Comparison of ENCODE assay signal across 10 mouse cellular contexts in genomic region chr14:18284581-18284980, GRCm38 (mm10). TPM values are rescaled to one million over a fixed set of nuclear protein-coding genes. Genes with fewer than 3 reads are reported as not detected.
DNase-seq lines count a peak whose midpoint lies in the region; ATAC-seq and TF ChIP-seq lines count a peak whose summit lies in the region.
"Had no signal": no experiment of that assay in that cellular context is flagged by ENCODE, and none has a peak within 500 bp of the region (broad histone marks: within the 10 kb centered on the region; RNA-seq: fewer than 3 reads in every experiment).

No protein-coding gene starts in this region.

- 79% methylated on average over 2 of the region's 2 CpGs for WGBS in heart, postnatal 0 days
- WGBS in midbrain, postnatal 0 days, result 74% methylated on average over 2 of the region's 2 CpGs
- 83% methylated on average over 2 of the region's 2 CpGs for WGBS in midbrain, embryonic 16.5 days

- peak; percentile 61 for TF ChIP-seq CTCF in heart, postnatal 0 days (IDR thresholded peaks at IDR 0.05; ENCODE audit: low read depth)
- peak; percentile 72 for TF ChIP-seq CTCF in midbrain, postnatal 0 days (IDR thresholded peaks at IDR 0.05)

- DNase-seq in heart, postnatal 0 days (ENCODE audit: low spot score), result no peak
- no peak for DNase-seq in heart, postnatal 25 days (ENCODE audit: low spot score)
- DNase-seq in midbrain, postnatal 0 days (ENCODE audit: low spot score), result peak; percentile 46
- peak; percentile 28 for DNase-seq in retina, postnatal 1 day
- DNase-seq in left cerebral cortex, postnatal 10 days (ENCODE audit: extremely low spot score in 1 of 2, low spot score in 2 of 2), result no peak
- no peak for DNase-seq in adrenal gland, postnatal 14 days
- DNase-seq: kidney, postnatal 10 days had no signal

- peaks cover 13% of the 10 kb centered on the region for H3K36me3 ChIP-seq in heart, postnatal 0 days (replicated peaks; ENCODE audit: control insufficient read depth, insufficient read depth, low read length)
- H3K36me3 ChIP-seq in midbrain, postnatal 0 days (ENCODE audit: insufficient read depth, low read length), result no peaks in the 10 kb centered on the region
- H3K36me3 ChIP-seq in midbrain, embryonic 16.5 days (ENCODE audit: control insufficient read depth, insufficient read depth, low read length), result 0 out of 2 replicates have a peak, but pooled peaks cover 2% of the 10 kb centered on the region

- ATAC-seq in heart, postnatal 0 days (ENCODE audit: insufficient read depth, low read depth), result no peak
- ATAC-seq in midbrain, postnatal 0 days (ENCODE audit: low FRiP score), result no peak
- ATAC-seq in midbrain, embryonic 16.5 days, result no peak
- peak; percentile 61 for ATAC-seq in activated CD4-positive, CD25-positive, alpha-beta regulatory T cell, adult 4 months

- H3K27me3 ChIP-seq in heart, postnatal 0 days (ENCODE audit: control insufficient read depth, insufficient read depth, low read length), result no peaks in the 10 kb centered on the region
- H3K27me3 ChIP-seq in midbrain, postnatal 0 days (ENCODE audit: insufficient read depth, low read length), result no peaks in the 10 kb centered on the region
- H3K27me3 ChIP-seq in midbrain, embryonic 16.5 days (ENCODE audit: control insufficient read depth, insufficient read depth, low read depth, low read length), result no peaks in the 10 kb centered on the region
- H3K27me3 ChIP-seq: megakaryocyte, embryonic 14.5 days had no signal

- no peak overlapping the region for H3K9ac ChIP-seq in heart, postnatal 0 days (replicated peaks; ENCODE audit: low read depth, low read length)
- H3K9ac ChIP-seq in midbrain, postnatal 0 days (replicated peaks; ENCODE audit: low read length, poor library complexity, severe bottlenecking), result no peak overlapping the region
- H3K9ac ChIP-seq in midbrain, embryonic 16.5 days (ENCODE audit: low read depth, low read length), result no peak overlapping the region

- H3K4me1 ChIP-seq in heart, postnatal 0 days (ENCODE audit: control insufficient read depth, insufficient read depth), result peaks cover 15% of the 10 kb centered on the region
- H3K4me1 ChIP-seq in midbrain, postnatal 0 days (ENCODE audit: insufficient read depth, low read length), result no peaks in the 10 kb centered on the region
- no peaks in the 10 kb centered on the region for H3K4me1 ChIP-seq in midbrain, embryonic 16.5 days (ENCODE audit: control insufficient read depth, insufficient read depth, low read length)

- H3K27ac ChIP-seq in heart, postnatal 0 days (ENCODE audit: low read depth), result no peak overlapping the region
- no peak overlapping the region for H3K27ac ChIP-seq in midbrain, postnatal 0 days (ENCODE audit: low read depth, low read length)
- no peak overlapping the region for H3K27ac ChIP-seq in midbrain, embryonic 16.5 days (ENCODE audit: low read length)

- H3K4me2 ChIP-seq in heart, postnatal 0 days (ENCODE audit: low read depth, low read length), result no peak overlapping the region
- H3K4me2 ChIP-seq in midbrain, postnatal 0 days (ENCODE audit: low read depth, low read length, poor library complexity, severe bottlenecking), result no peak overlapping the region
- no peak overlapping the region for H3K4me2 ChIP-seq in midbrain, embryonic 16.5 days (ENCODE audit: low read length)

- intact Hi-C loops in heart, postnatal 25 days (cut with DNase I), result loop anchor here (5.0 kb wide), 1 partner anchor 72 kb away; no protein-coding TSS in a partner anchor
- intact Hi-C loops in left cerebral cortex, postnatal 10 days (cut with DNase I), result no loop called here

- H3K4me3 ChIP-seq in heart, postnatal 0 days (ENCODE audit: low read depth, low read length), result no peak overlapping the region
- no peak overlapping the region for H3K4me3 ChIP-seq in midbrain, postnatal 0 days (ENCODE audit: low read depth, low read length)
- H3K4me3 ChIP-seq in midbrain, embryonic 16.5 days (ENCODE audit: low read depth, low read length), result no peak overlapping the region
- H3K4me3 ChIP-seq: megakaryocyte, embryonic 14.5 days had no signal

- TF ChIP-seq EP300 in heart, postnatal 0 days (IDR thresholded peaks at IDR 0.05; ENCODE audit: low read depth), result no peak

- H3K9me3 ChIP-seq in heart, postnatal 0 days (replicated peaks; ENCODE audit: control insufficient read depth, low read length), result no peaks in the 10 kb centered on the region
- no peaks in the 10 kb centered on the region for H3K9me3 ChIP-seq in midbrain, postnatal 0 days (ENCODE audit: low read length)
- no peaks in the 10 kb centered on the region for H3K9me3 ChIP-seq in midbrain, embryonic 16.5 days (replicated peaks; ENCODE audit: control insufficient read depth, low read length, poor library complexity, severe bottlenecking)
- H3K9me3 ChIP-seq: megakaryocyte, embryonic 14.5 days had no signal

RNA-seq across cellular contexts. Expression of gene Rpl15, which starts 13.4 kb away (rescaled TPM):
- 517 and 617 TPM in 2 replicates for total RNA-seq in heart, postnatal 0 days (2014; rRNA removed; ENCODE audit: low replicate concordance)
- polyA plus RNA-seq in heart, postnatal 0 days (2015; fragmentation: Nextera tagmentation; extraction: Ambion mirVana), result 236 and 241 TPM in 2 replicates
- total RNA-seq in heart, postnatal 25 days (2021), result 100 to 1,000 TPM; 564 to 583 TPM
- 558 and 568 TPM in 2 replicates for total RNA-seq in midbrain, postnatal 0 days (2014; rRNA removed)
- 287 and 293 TPM in 2 replicates for polyA plus RNA-seq in midbrain, postnatal 0 days (2015; fragmentation: Nextera tagmentation; extraction: Ambion mirVana)
- 261 and 284 TPM in 2 replicates for polyA plus RNA-seq in midbrain, embryonic 16.5 days (2015; fragmentation: Nextera tagmentation; extraction: Ambion mirVana)
- 1,000 to 10,000 TPM; 1,091 to 1,098 TPM for polyA plus RNA-seq in activated CD4-positive, CD25-positive, alpha-beta regulatory T cell, adult 4 months (2017; shearing (Covaris generic))
- 100 to 1,000 TPM; 585 to 608 TPM for total RNA-seq in left cerebral cortex, postnatal 10 days (2021)
- 815 and 940 TPM in 2 replicates for total RNA-seq in adrenal gland, postnatal 14 days (2021)

RNA-seq across cellular contexts. Expression of gene Nkiras1, which starts 13.6 kb away (rescaled TPM):
- total RNA-seq in heart, postnatal 0 days (2014; rRNA removed; ENCODE audit: low replicate concordance), result 3.4 and 22.0 TPM in 2 replicates
- polyA plus RNA-seq in heart, postnatal 0 days (2015; fragmentation: Nextera tagmentation; extraction: Ambion mirVana), result 36.9 and 37.2 TPM in 2 replicates
- total RNA-seq in heart, postnatal 25 days (2021), result 10 to 100 TPM; 36.1 to 37.2 TPM
- 24.4 and 27.0 TPM in 2 replicates for total RNA-seq in midbrain, postnatal 0 days (2014; rRNA removed)
- polyA plus RNA-seq in midbrain, postnatal 0 days (2015; fragmentation: Nextera tagmentation; extraction: Ambion mirVana), result 61.2 and 65.3 TPM in 2 replicates
- 49.7 and 50.9 TPM in 2 replicates for polyA plus RNA-seq in midbrain, embryonic 16.5 days (2015; fragmentation: Nextera tagmentation; extraction: Ambion mirVana)
- 10 to 100 TPM; 27.5 to 30.6 TPM for polyA plus RNA-seq in activated CD4-positive, CD25-positive, alpha-beta regulatory T cell, adult 4 months (2017; shearing (Covaris generic))
- total RNA-seq in left cerebral cortex, postnatal 10 days (2021), result 10 to 100 TPM; 78.4 to 83.4 TPM
- 23.1 and 27.1 TPM in 2 replicates for total RNA-seq in adrenal gland, postnatal 14 days (2021)

RNA-seq across cellular contexts. Expression of gene Nr1d2, which starts 45.7 kb away (rescaled TPM):
- total RNA-seq in heart, postnatal 0 days (2014; rRNA removed; ENCODE audit: low replicate concordance), result 30.9 and 34.4 TPM in 2 replicates
- 23.5 and 23.7 TPM in 2 replicates for polyA plus RNA-seq in heart, postnatal 0 days (2015; fragmentation: Nextera tagmentation; extraction: Ambion mirVana)
- 100 to 1,000 TPM in 1 of 2 experiments, 10 to 100 TPM in 1; 43.3 to 115 TPM for total RNA-seq in heart, postnatal 25 days (2021)
- total RNA-seq in midbrain, postnatal 0 days (2014; rRNA removed), result 19.4 and 20.4 TPM in 2 replicates
- 8.6 and 9.5 TPM in 2 replicates for polyA plus RNA-seq in midbrain, postnatal 0 days (2015; fragmentation: Nextera tagmentation; extraction: Ambion mirVana)
- polyA plus RNA-seq in midbrain, embryonic 16.5 days (2015; fragmentation: Nextera tagmentation; extraction: Ambion mirVana), result 5.3 and 6.2 TPM in 2 replicates
- polyA plus RNA-seq in activated CD4-positive, CD25-positive, alpha-beta regulatory T cell, adult 4 months (2017; shearing (Covaris generic)), result 10 to 100 TPM; 11.0 to 12.2 TPM
- total RNA-seq in left cerebral cortex, postnatal 10 days (2021), result 10 to 100 TPM; 50.1 to 57.3 TPM
- total RNA-seq in adrenal gland, postnatal 14 days (2021), result 37.2 and 49.1 TPM in 2 replicates

RNA-seq across cellular contexts. Expression of gene Ube2e1, which starts 47.1 kb away (rescaled TPM):
- 12.9 and 31.0 TPM in 2 replicates for total RNA-seq in heart, postnatal 0 days (2014; rRNA removed; ENCODE audit: low replicate concordance)
- polyA plus RNA-seq in heart, postnatal 0 days (2015; fragmentation: Nextera tagmentation; extraction: Ambion mirVana), result 44.4 and 47.3 TPM in 2 replicates
- total RNA-seq in heart, postnatal 25 days (2021), result 10 to 100 TPM; 35.5 to 44.8 TPM
- total RNA-seq in midbrain, postnatal 0 days (2014; rRNA removed), result 45.1 and 45.7 TPM in 2 replicates
- 152 TPM in 2 replicates for polyA plus RNA-seq in midbrain, postnatal 0 days (2015; fragmentation: Nextera tagmentation; extraction: Ambion mirVana)
- polyA plus RNA-seq in midbrain, embryonic 16.5 days (2015; fragmentation: Nextera tagmentation; extraction: Ambion mirVana), result 205 and 223 TPM in 2 replicates
- 10 to 100 TPM; 31.1 to 63.4 TPM for polyA plus RNA-seq in activated CD4-positive, CD25-positive, alpha-beta regulatory T cell, adult 4 months (2017; shearing (Covaris generic))
- 100 to 1,000 TPM; 117 to 120 TPM for total RNA-seq in left cerebral cortex, postnatal 10 days (2021)
- 64.7 and 67.0 TPM in 2 replicates for total RNA-seq in adrenal gland, postnatal 14 days (2021)

Comparison
In these comparisons a context has a peak if more than half of its experiments do, and no peak if none do; other contexts are left out.
1. DNase-seq: peak in midbrain, postnatal 0 days (single experiment) and retina, postnatal 1 day (single experiment); none in heart, postnatal 0 days (single experiment), heart, postnatal 25 days (single experiment), left cerebral cortex, postnatal 10 days (0 of 2) and adrenal gland, postnatal 14 days (single experiment).